In the genomic region with DNA sequence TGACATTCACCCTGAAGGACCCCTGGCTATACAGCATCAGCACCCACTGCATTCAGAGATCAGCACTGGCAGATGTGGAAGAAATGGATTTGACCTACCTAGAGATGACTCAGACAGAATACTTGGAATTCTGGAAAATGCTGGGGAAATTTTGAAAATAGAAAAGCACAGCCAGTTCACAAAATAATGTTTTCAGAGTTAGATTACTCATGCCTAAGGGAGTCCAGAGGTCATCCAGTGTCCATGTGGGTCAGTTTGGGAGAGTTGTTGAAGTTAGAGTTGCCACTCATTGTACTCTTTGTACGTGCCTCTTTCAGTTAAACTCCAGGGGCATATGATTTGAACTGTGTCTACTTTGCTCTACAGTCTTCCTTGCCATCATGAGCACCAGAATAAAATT, we compare ENCODE assay signal across 27 mouse cellular contexts. TPM values are rescaled to one million over a fixed set of nuclear protein-coding genes. Genes with fewer than 3 reads are reported as not detected.
DNase-seq lines count a peak whose midpoint lies in the region; ATAC-seq and TF ChIP-seq lines count a peak whose summit lies in the region.
"Had no signal": no experiment of that assay in that cellular context is flagged by ENCODE, and none has a peak within 500 bp of the region (broad histone marks: within the 10 kb centered on the region; RNA-seq: fewer than 3 reads in every experiment).

No protein-coding gene starts in this region.

- no peaks in the 10 kb centered on the region for H3K9me3 ChIP-seq in intestine, postnatal 0 days (ENCODE audit: control insufficient read depth)
- H3K9me3 ChIP-seq: embryonic facial prominence, embryonic 13.5 days; forebrain, embryonic 12.5 days; hindbrain, embryonic 12.5 days had no signal

- WGBS in intestine, postnatal 0 days = 86% methylated on average over 1 of the region's 1 CpGs

- no peaks in the 10 kb centered on the region for H3K36me3 ChIP-seq in intestine, postnatal 0 days (ENCODE audit: control insufficient read depth, insufficient read depth)
- H3K36me3 ChIP-seq: embryonic facial prominence, embryonic 13.5 days; forebrain, embryonic 12.5 days; heart, embryonic 12.5 days; hindbrain, embryonic 12.5 days had no signal

- no peaks in the 10 kb centered on the region for H3K27me3 ChIP-seq in intestine, postnatal 0 days (replicated peaks; ENCODE audit: control insufficient read depth, insufficient read depth, low read length)
- H3K27me3 ChIP-seq: embryonic facial prominence, embryonic 13.5 days; forebrain, embryonic 12.5 days; heart, embryonic 12.5 days; hindbrain, embryonic 12.5 days had no signal

- H3K4me3 ChIP-seq in intestine, postnatal 0 days (ENCODE audit: low read depth, low read length) = no peak overlapping the region
- H3K4me3 ChIP-seq: embryonic facial prominence, embryonic 13.5 days; forebrain, embryonic 12.5 days; heart, embryonic 12.5 days; hindbrain, embryonic 12.5 days had no signal

- no peak for ATAC-seq in intestine, postnatal 0 days
- ATAC-seq: activated CD4-positive, CD25-positive, alpha-beta regulatory T cell, adult 4 months; forebrain, embryonic 16.5 days; hindbrain, embryonic 16.5 days; inflammation-experienced regulatory T-cells, adult 6 months; Patski had no signal

- intact Hi-C loops in gastrocnemius, postnatal 36 days (cut with DNase I) = no loop called here
- intact Hi-C loops in heart, postnatal 36 days (cut with DNase I) = no loop called here

- no peak overlapping the region for H3K4me2 ChIP-seq in intestine, postnatal 0 days (replicated peaks; ENCODE audit: low read depth)
- H3K4me2 ChIP-seq: embryonic facial prominence, embryonic 13.5 days; forebrain, embryonic 12.5 days; heart, embryonic 12.5 days; hindbrain, embryonic 12.5 days had no signal

- DNase-seq in gastrocnemius, adult 18-20 months (ENCODE audit: low spot score) = peak; percentile 40
- DNase-seq in gastrocnemius, postnatal 36 days = no peak
- DNase-seq in heart, adult 8-10 months (ENCODE audit: low spot score) = peak; percentile 57
- DNase-seq in heart, postnatal 36 days = no peak
- peak; percentile 7 for DNase-seq in lung, postnatal 25 days (ENCODE audit: low spot score)
- no peak for DNase-seq in lung, postnatal 14 days
- DNase-seq: adrenal gland, adult 2 months; adrenal gland, postnatal 25 days; cerebellum, adult 18-20 months; cerebellum, adult 9-11 months; cerebellum, postnatal 36 days had no signal

- H3K9ac ChIP-seq in intestine, postnatal 0 days (ENCODE audit: low read depth, low read length) = no peak overlapping the region
- H3K9ac ChIP-seq: embryonic facial prominence, embryonic 13.5 days; forebrain, embryonic 12.5 days; heart, embryonic 12.5 days; hindbrain, embryonic 12.5 days had no signal

- H3K4me1 ChIP-seq in intestine, postnatal 0 days (replicated peaks; ENCODE audit: control insufficient read depth, insufficient read depth, low read length) = no peaks in the 10 kb centered on the region
- H3K4me1 ChIP-seq: embryonic facial prominence, embryonic 13.5 days; forebrain, embryonic 12.5 days; heart, embryonic 12.5 days; hindbrain, embryonic 12.5 days had no signal

- TF ChIP-seq CTCF in intestine, postnatal 0 days (IDR thresholded peaks at IDR 0.05; ENCODE audit: low read depth) = no peak

- H3K27ac ChIP-seq in intestine, postnatal 0 days (ENCODE audit: low read depth, low read length) = no peak overlapping the region
- H3K27ac ChIP-seq: embryonic facial prominence, embryonic 13.5 days; forebrain, embryonic 12.5 days; hindbrain, embryonic 12.5 days had no signal

RNA-seq across cellular contexts. Expression of a gene that starts 13.8 kb away (rescaled TPM):
- total RNA-seq in gastrocnemius, adult 18-20 months (2021) = 1 to 10 TPM; 2.2 to 2.9 TPM
- total RNA-seq in gastrocnemius, postnatal 36 days (2021) = 1 to 10 TPM; 1.4 to 2.5 TPM
- 1 to 10 TPM; 3.6 to 5.0 (median 3.7) TPM for total RNA-seq in heart, adult 8-10 months (2022)
- 1 to 10 TPM; 2.9 to 4.2 TPM for total RNA-seq in heart, postnatal 36 days (2021)
- polyA plus RNA-seq in intestine, postnatal 0 days (2015; fragmentation: Nextera tagmentation; extraction: Ambion mirVana) = 4.1 and 5.1 TPM in 2 replicates
- total RNA-seq: MEL had no signal
- polyA plus RNA-seq: activated CD4-positive, CD25-positive, alpha-beta regulatory T cell, adult 4 months; inflammation-experienced regulatory T-cells, adult 6 months had no signal

RNA-seq across cellular contexts. Expression of a gene that starts 25.0 kb away (rescaled TPM):
- total RNA-seq in gastrocnemius, adult 18-20 months (2021) = not detected
- total RNA-seq in gastrocnemius, postnatal 36 days (2021) = not detected
- total RNA-seq in heart, adult 8-10 months (2022) = not detected
- not detected for total RNA-seq in heart, postnatal 36 days (2021)
- 0.65 and 0.77 TPM in 2 replicates for polyA plus RNA-seq in intestine, postnatal 0 days (2015; fragmentation: Nextera tagmentation; extraction: Ambion mirVana)
- total RNA-seq: adrenal gland, adult 2 months; adrenal gland, postnatal 25 days; gastrocnemius, postnatal 4 days; heart, postnatal 25 days; MEL had no signal
- polyA plus RNA-seq: activated CD4-positive, CD25-positive, alpha-beta regulatory T cell, adult 4 months; adrenal gland, adult 2 months; C2C12; embryonic facial prominence, embryonic 13.5 days; forebrain, embryonic 12.5 days; frontal cortex, adult 2 months; heart, embryonic 16.5 days; hindbrain, embryonic 12.5 days; inflammation-experienced regulatory T-cells, adult 6 months; Patski had no signal

Comparison
In these comparisons a context has a peak if more than half of its experiments do, and no peak if none do; other contexts are left out.
1. DNase-seq: peak in gastrocnemius, adult 18-20 months (single experiment), heart, adult 8-10 months (single experiment) and lung, postnatal 25 days (single experiment); none in gastrocnemius, postnatal 36 days (0 of 2), heart, postnatal 36 days (0 of 2) and lung, postnatal 14 days (single experiment).